Mouse (Mus musculus): ENCODE data around the gene Il9r.

GRCm38 (mm10) chr11:32235646-32236045 is 35.6 kb upstream of the Il9r start:
- TF ChIP-seq GATA1 (IDR thresholded peaks at IDR 0.05; ENCODE audit: borderline replicate concordance, low read length) (no peak), FLI1 (IDR thresholded peaks at IDR 0.05; ENCODE audit: low read length) (no peak)
